Mouse (Mus musculus) neural tube, embryonic 15.5 days (tissue): ENCODE measurements around the gene Negr1. TPM values are rescaled to one million over a fixed set of nuclear protein-coding genes. Genes with fewer than 3 reads are reported as not detected.

ENCODE experiments used
- ATAC-seq: fragments of 200-750 bp; cut with Nextera tagmentation; 2 replicates; pipeline ENCODE4 v1.8.0; 2017; ENCODE audit warnings: mild to moderate bottlenecking, moderate TSS enrichment, moderate library complexity; ENCODE audit not compliant: low FRiP score
- H3K27ac ChIP-seq: fragments of 300-500 bp; sonication (generic); replicated peaks from 2 replicates; pipeline ENCODE4 v1.5.1; 2015; ENCODE audit warnings: mild to moderate bottlenecking, inconsistent platforms
- H3K27me3 ChIP-seq: fragments of 300-500 bp; sonication (generic); replicated peaks from 2 replicates; pipeline ENCODE4 v1.6.1; 2015; ENCODE audit warnings: inconsistent platforms
- H3K36me3 ChIP-seq: fragments of 300-500 bp; sonication (generic); 2 replicates; pipeline ENCODE4 v1.6.1; 2015; ENCODE audit warnings: inconsistent platforms
- H3K4me1 ChIP-seq: fragments of 300-500 bp; sonication (generic); 2 replicates; pipeline ENCODE4 v1.6.1; 2015; ENCODE audit warnings: inconsistent platforms
- H3K4me2 ChIP-seq: fragments of 300-500 bp; sonication (generic); 2 replicates; pipeline ENCODE4 v1.6.1; 2015; ENCODE audit warnings: inconsistent platforms, mild to moderate bottlenecking, moderate library complexity
- H3K4me3 ChIP-seq: fragments of 300-500 bp; sonication (generic); replicated peaks from 2 replicates; pipeline ENCODE4 v1.5.1; 2015; ENCODE audit warnings: mild to moderate bottlenecking, inconsistent platforms
- H3K9ac ChIP-seq: fragments of 300-500 bp; sonication (generic); replicated peaks from 2 replicates; pipeline ENCODE4 v1.6.1; 2015; ENCODE audit warnings: mild to moderate bottlenecking, inconsistent platforms
- H3K9me3 ChIP-seq: fragments of 300-500 bp; sonication (generic); replicated peaks from 2 replicates; pipeline ENCODE4 v1.6.1; 2016; ENCODE audit warnings: inconsistent platforms
- WGBS: fragments of 180-500 bp; shearing (Covaris S2); methylation state at CpG from one replicate; pipeline ENCODE4 v1.1.7; 2015; ENCODE audit warnings: mixed read lengths; 5-methylcytosine and 5-hydroxymethylcytosine counted together
- polyA plus RNA-seq: library from polyadenylated mRNA; unstranded; fragments of >200 nt; fragmentation: Nextera tagmentation; extraction: Ambion mirVana; gene quantifications from 2 replicates; pipeline ENCODE4 v1.2.1, GENCODE M21; 2015

Negr1 gene
- polyA plus RNA-seq, 1 experiment from 2014 or later, result 48.6 TPM

GRCm38 (mm10) chr3:156925102-156925501, 363.5 kb downstream of the Negr1 start:
- H3K9ac ChIP-seq, result no peak overlapping the region
- H3K27me3 ChIP-seq, result no peaks in the 10 kb centered on the region
- no peaks in the 10 kb centered on the region for H3K4me1 ChIP-seq
- ATAC-seq, result no peak
- no peaks in the 10 kb centered on the region for H3K9me3 ChIP-seq
- no peaks in the 10 kb centered on the region for H3K36me3 ChIP-seq
- H3K27ac ChIP-seq, result no peak overlapping the region
- H3K4me3 ChIP-seq, result no peak overlapping the region
- 92% methylated on average over 5 of the region's 5 CpGs for WGBS
- H3K4me2 ChIP-seq, result no peak overlapping the region

- no peak overlapping the region for H3K27ac ChIP-seq
- no peaks in the 10 kb centered on the region for H3K4me1 ChIP-seq
- no peak overlapping the region for H3K4me3 ChIP-seq
- H3K4me2 ChIP-seq, result no peak overlapping the region
- H3K36me3 ChIP-seq, result no peaks in the 10 kb centered on the region
- WGBS, result 84% methylated on average over 5 of the region's 5 CpGs
- H3K27me3 ChIP-seq, result no peaks in the 10 kb centered on the region
- no peak overlapping the region for H3K9ac ChIP-seq
- ATAC-seq, result no peak
- H3K9me3 ChIP-seq, result no peaks in the 10 kb centered on the region
Measured at GRCm38 (mm10) chr3:156928396-156929061, 366.9 kb downstream of the Negr1 start.

- 80% methylated on average over 3 of the region's 3 CpGs for WGBS
- no peak for ATAC-seq
- Histone ChIP-seq H3K9ac (no peak overlapping the region), H3K36me3 (no peaks in the 10 kb centered on the region), H3K4me3 (no peak overlapping the region), H3K4me1 (no peaks in the 10 kb centered on the region), H3K27ac (no peak overlapping the region), H3K4me2 (no peak overlapping the region), H3K9me3 (no peaks in the 10 kb centered on the region), H3K27me3 (no peaks in the 10 kb centered on the region)
Measured at GRCm38 (mm10) chr3:156929062-156929397, 367.4 kb downstream of the Negr1 start.

GRCm38 (mm10) chr3:156929677-156930440, 368.3 kb downstream of the Negr1 start:
- H3K4me1 ChIP-seq, result no peaks in the 10 kb centered on the region
- no peaks in the 10 kb centered on the region for H3K36me3 ChIP-seq
- no peak for ATAC-seq
- no peaks in the 10 kb centered on the region for H3K9me3 ChIP-seq
- H3K27ac ChIP-seq, result no peak overlapping the region
- H3K4me2 ChIP-seq, result no peak overlapping the region
- WGBS, result 89% methylated on average over 2 of the region's 2 CpGs
- no peak overlapping the region for H3K4me3 ChIP-seq
- no peak overlapping the region for H3K9ac ChIP-seq
- H3K27me3 ChIP-seq, result no peaks in the 10 kb centered on the region

GRCm38 (mm10) chr3:156931011-156931410, 369.4 kb downstream of the Negr1 start:
- WGBS, result 89% methylated on average over 2 of the region's 2 CpGs
- H3K9me3 ChIP-seq, result no peaks in the 10 kb centered on the region
- ATAC-seq, result no peak
- H3K27me3 ChIP-seq, result no peaks in the 10 kb centered on the region
- no peak overlapping the region for H3K27ac ChIP-seq
- no peak overlapping the region for H3K4me3 ChIP-seq
- H3K36me3 ChIP-seq, result no peaks in the 10 kb centered on the region
- H3K9ac ChIP-seq, result no peak overlapping the region
- no peaks in the 10 kb centered on the region for H3K4me1 ChIP-seq
- no peak overlapping the region for H3K4me2 ChIP-seq

- ATAC-seq, result no peak
- Histone ChIP-seq H3K4me2 (no peak overlapping the region), H3K27me3 (no peaks in the 10 kb centered on the region), H3K4me3 (no peak overlapping the region), H3K4me1 (no peaks in the 10 kb centered on the region), H3K9me3 (no peaks in the 10 kb centered on the region), H3K9ac (no peak overlapping the region), H3K27ac (no peak overlapping the region), H3K36me3 (no peaks in the 10 kb centered on the region)
- 92% methylated on average over 1 of the region's 1 CpGs for whole genome bisulfite sequencing
Measured at GRCm38 (mm10) chr3:156931540-156931939, 369.9 kb downstream of the Negr1 start.

GRCm38 (mm10) chr3:156934778-156935290, 373.2 kb downstream of the Negr1 start:
- no peaks in the 10 kb centered on the region for H3K9me3 ChIP-seq
- no peak for ATAC-seq

GRCm38 (mm10) chr3:156947404-156947803, 385.8 kb downstream of the Negr1 start:
- 78% methylated on average over 6 of the region's 6 CpGs for WGBS
- Histone ChIP-seq H3K9me3 (no peaks in the 10 kb centered on the region), H3K4me3 (no peak overlapping the region), H3K9ac (no peak overlapping the region), H3K27ac (no peak overlapping the region), H3K27me3 (no peaks in the 10 kb centered on the region), H3K36me3 (no peaks in the 10 kb centered on the region), H3K4me1 (no peaks in the 10 kb centered on the region), H3K4me2 (no peak overlapping the region)
- no peak for ATAC-seq

More at GRCm38 (mm10) chr3:156934778-156935290, 373.2 kb downstream of the Negr1 start:
- Histone ChIP-seq H3K36me3 (no peaks in the 10 kb centered on the region), H3K9ac (no peak overlapping the region), H3K27me3 (no peaks in the 10 kb centered on the region), H3K4me1 (no peaks in the 10 kb centered on the region), H3K4me3 (no peak overlapping the region), H3K27ac (no peak overlapping the region), H3K4me2 (no peak overlapping the region)
- 64% methylated on average over 5 of the region's 5 CpGs for WGBS

GRCm38 (mm10) chr3:156952970-156953369, 391.4 kb downstream of the Negr1 start:
- Histone ChIP-seq H3K9ac (no peak overlapping the region), H3K27ac (no peak overlapping the region; the same call in 1 of the 2 replicates), H3K4me2 (no peak overlapping the region), H3K4me1 (no peaks in the 10 kb centered on the region), H3K36me3 (no peaks in the 10 kb centered on the region), H3K9me3 (no peaks in the 10 kb centered on the region), H3K27me3 (no peaks in the 10 kb centered on the region), H3K4me3 (no peak overlapping the region)
- ATAC-seq, result no peak
- 70% methylated on average over 6 of the region's 6 CpGs for WGBS

GRCm38 (mm10) chr3:156955094-156955493, 393.5 kb downstream of the Negr1 start:
- Histone ChIP-seq H3K9ac (no peak overlapping the region), H3K4me1 (no peaks in the 10 kb centered on the region), H3K27ac (no peak overlapping the region), H3K27me3 (no peaks in the 10 kb centered on the region), H3K9me3 (no peaks in the 10 kb centered on the region), H3K4me2 (no peak overlapping the region), H3K4me3 (no peak overlapping the region), H3K36me3 (no peaks in the 10 kb centered on the region)
- 88% methylated on average over 4 of the region's 4 CpGs for WGBS
- no peak for ATAC-seq

- no peaks in the 10 kb centered on the region for H3K9me3 ChIP-seq
- H3K4me1 ChIP-seq, result no peaks in the 10 kb centered on the region
- no peak overlapping the region for H3K27ac ChIP-seq
- no peak overlapping the region for H3K4me2 ChIP-seq
- no peak overlapping the region for H3K9ac ChIP-seq
- H3K36me3 ChIP-seq, result no peaks in the 10 kb centered on the region
- H3K4me3 ChIP-seq, result no peak overlapping the region
- ATAC-seq, result no peak
- no peaks in the 10 kb centered on the region for H3K27me3 ChIP-seq
- WGBS, result 87% methylated on average over 7 of the region's 7 CpGs
Measured at GRCm38 (mm10) chr3:156958640-156959039, 397.0 kb downstream of the Negr1 start.

- H3K4me2 ChIP-seq, result no peak overlapping the region
- no peak overlapping the region for H3K9ac ChIP-seq
- WGBS, result 78% methylated on average over 2 of the region's 2 CpGs
- no peaks in the 10 kb centered on the region for H3K9me3 ChIP-seq
- no peak overlapping the region for H3K4me3 ChIP-seq
- H3K4me1 ChIP-seq, result no peaks in the 10 kb centered on the region
- H3K36me3 ChIP-seq, result no peaks in the 10 kb centered on the region
- no peak for ATAC-seq
- no peaks in the 10 kb centered on the region for H3K27me3 ChIP-seq
- no peak overlapping the region for H3K27ac ChIP-seq
Measured at GRCm38 (mm10) chr3:156968764-156969163, 407.2 kb downstream of the Negr1 start.
